Mouse (Mus musculus) hindbrain, embryonic 12.5 days (tissue): ENCODE measurements at regions not wholly inside any gene's neighbourhood (a gene's known extent, or its start where the extent isn't known, plus 50 kb on each side); places are given as distances from the start of the nearest gene placed in this dataset.

Source experiments
- ATAC-seq: fragments of 200-750 bp; cut with Nextera tagmentation; 2 replicates; pipeline ENCODE4 v1.8.0; 2017; ENCODE audit warnings: moderate TSS enrichment; ENCODE audit not compliant: low FRiP score
- H3K27ac ChIP-seq: fragments of 300-500 bp; sonication (generic); 2 replicates; pipeline ENCODE4 v1.5.1; 2016; ENCODE audit warnings: mild to moderate bottlenecking
- H3K27me3 ChIP-seq: fragments of 300-500 bp; sonication (generic); 2 replicates; pipeline ENCODE4 v1.6.1; 2016; ENCODE audit warnings: mild to moderate bottlenecking
- H3K36me3 ChIP-seq: fragments of 300-500 bp; sonication (generic); 2 replicates; pipeline ENCODE4 v1.6.1; 2016; ENCODE audit warnings: mild to moderate bottlenecking
- H3K4me1 ChIP-seq: fragments of 300-500 bp; sonication (generic); 2 replicates; pipeline ENCODE4 v1.6.1; 2016
- H3K4me2 ChIP-seq: fragments of 300-500 bp; sonication (generic); replicated peaks from 2 replicates; pipeline ENCODE4 v1.6.1; 2016; ENCODE audit warnings: mild to moderate bottlenecking
- H3K4me3 ChIP-seq: fragments of 300-500 bp; sonication (generic); 2 replicates; pipeline ENCODE4 v1.5.1; 2016; ENCODE audit warnings: mild to moderate bottlenecking
- H3K9ac ChIP-seq: fragments of 300-500 bp; sonication (generic); 2 replicates; pipeline ENCODE4 v1.6.1; 2016; ENCODE audit warnings: mild to moderate bottlenecking, moderate library complexity
- H3K9me3 ChIP-seq: fragments of 300-500 bp; sonication (generic); replicated peaks from 2 replicates; pipeline ENCODE4 v1.6.1; 2016; ENCODE audit warnings: mild to moderate bottlenecking
- WGBS: fragments of 180-500 bp; shearing (Covaris S2); methylation state at CpG from one replicate; pipeline ENCODE4 v1.1.7; 2016; 5-methylcytosine and 5-hydroxymethylcytosine counted together

GRCm38 (mm10) chr7:73594492-73595139, 53.0 kb upstream of the Chd2 start:
- Histone ChIP-seq H3K9ac (0 out of 2 replicates have a peak overlapping the region, but pooled peaks have one; percentile 39), H3K4me1 (peaks cover 42% of the 10 kb centered on the region), H3K27me3 (no peaks in the 10 kb centered on the region), H3K9me3 (no peaks in the 10 kb centered on the region), H3K27ac (peak overlapping the region; percentile 92), H3K36me3 (no peaks in the 10 kb centered on the region), H3K4me3 (peak overlapping the region; percentile 27), H3K4me2 (peak overlapping the region; percentile 53)
- WGBS, result 1% methylated on average over 14 of the region's 14 CpGs
- peak; percentile 63 for ATAC-seq

GRCm38 (mm10) chr7:73593645-73594385, 52.2 kb upstream of the Chd2 start:
- Histone ChIP-seq H3K4me1 (peaks cover 42% of the 10 kb centered on the region), H3K27me3 (no peaks in the 10 kb centered on the region), H3K9me3 (no peaks in the 10 kb centered on the region), H3K36me3 (no peaks in the 10 kb centered on the region), H3K9ac (no peak overlapping the region), H3K4me2 (peak overlapping the region; percentile 53), H3K27ac (peak overlapping the region; percentile 92), H3K4me3 (no peak overlapping the region)
- ATAC-seq, result no peak
- 77% methylated on average over 16 of the region's 17 CpGs for WGBS

GRCm38 (mm10) chr7:73592857-73593256, 51.2 kb upstream of the Chd2 start:
- H3K9me3 ChIP-seq, result no peaks in the 10 kb centered on the region
- no peak overlapping the region for H3K4me3 ChIP-seq
- no peaks in the 10 kb centered on the region for H3K27me3 ChIP-seq
- ATAC-seq, result no peak
- 94% methylated on average over 5 of the region's 5 CpGs for WGBS
- no peak overlapping the region for H3K27ac ChIP-seq
- H3K4me1 ChIP-seq, result peaks cover 40% of the 10 kb centered on the region
- H3K36me3 ChIP-seq, result no peaks in the 10 kb centered on the region
- H3K4me2 ChIP-seq, result no peak overlapping the region
- H3K9ac ChIP-seq, result no peak overlapping the region
